Mouse (Mus musculus) retina, adult 2 months (tissue): ENCODE measurements around the gene Comtd1.

Experiments used
- DNase-seq: peaks from one replicate; pipeline ENCODE4 v3.0.0-alpha.2; 2012; ENCODE audit warnings: low read depth, low spot score

Gene Comtd1

GRCm38 (mm10) chr14:21848166-21849154 lies at the start of gene Comtd1:
Gene Comtd1 (minus strand): TSS chr14:21848977.
- DNase-seq = peak; percentile 85

- no peak for DNase-seq
Measured at GRCm38 (mm10) chr14:21892341-21892659, 43.5 kb upstream of the Comtd1 start.

GRCm38 (mm10) chr14:21891581-21892340 lies 43.0 kb upstream of the Comtd1 start:
- no peak for DNase-seq

- DNase-seq = no peak
Measured at GRCm38 (mm10) chr14:21890430-21890829, 41.7 kb upstream of the Comtd1 start.

GRCm38 (mm10) chr14:21866816-21867215 lies 18.0 kb upstream of the Comtd1 start:
- no peak for DNase-seq

GRCm38 (mm10) chr14:21866291-21866690 lies 17.5 kb upstream of the Comtd1 start:
- no peak for DNase-seq

GRCm38 (mm10) chr14:21856886-21857285 lies 8.1 kb upstream of the Comtd1 start:
- DNase-seq = no peak

GRCm38 (mm10) chr14:21855961-21856360 lies 7.2 kb upstream of the Comtd1 start:
- no peak for DNase-seq

- no peak for DNase-seq
Measured at GRCm38 (mm10) chr14:21854271-21854670, 5.5 kb upstream of the Comtd1 start.

GRCm38 (mm10) chr14:21853456-21854109 lies 4.8 kb upstream of the Comtd1 start:
- DNase-seq = peak; percentile 54

- DNase-seq = no peak
Measured at GRCm38 (mm10) chr14:21851996-21852791, 3.4 kb upstream of the Comtd1 start.

- no peak for DNase-seq
Measured at GRCm38 (mm10) chr14:21850419-21851127, 1.8 kb upstream of the Comtd1 start.

GRCm38 (mm10) chr14:21849524-21850418 lies 994 bp upstream of the Comtd1 start:
- no peak for DNase-seq

GRCm38 (mm10) chr14:21847381-21848165 lies 1.2 kb downstream of the Comtd1 start:
- DNase-seq = no peak

- DNase-seq = no peak
Measured at GRCm38 (mm10) chr14:21846827-21847380, 1.9 kb downstream of the Comtd1 start.

GRCm38 (mm10) chr14:21843263-21843662 lies 5.5 kb downstream of the Comtd1 start:
- no peak for DNase-seq

- no peak for DNase-seq
Measured at GRCm38 (mm10) chr14:21841819-21842592, 6.8 kb downstream of the Comtd1 start.
